9 mouse cellular contexts compared by ENCODE assay signal in the genomic region with DNA sequence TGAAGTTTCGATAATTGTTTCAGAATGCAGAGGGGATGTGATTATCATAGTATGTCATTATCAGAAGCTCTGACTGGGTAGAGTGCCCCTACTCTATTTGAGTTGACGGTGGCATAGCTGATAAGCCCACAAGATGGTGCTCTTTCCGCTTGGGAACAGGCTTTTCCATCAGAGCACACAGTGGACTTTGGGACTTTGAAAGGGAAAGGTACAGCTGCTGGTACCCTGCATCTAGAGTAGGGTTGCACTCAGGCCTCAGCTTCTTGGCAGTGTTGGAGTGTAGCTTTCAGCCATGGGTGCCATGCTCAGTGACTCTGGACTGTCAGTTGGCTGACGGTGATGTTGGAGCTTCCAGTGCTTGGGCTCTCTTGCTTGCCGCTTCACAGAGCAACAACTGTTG. TPM values are rescaled to one million over a fixed set of nuclear protein-coding genes. Genes with fewer than 3 reads are reported as not detected.
DNase-seq lines count a peak whose midpoint lies in the region; ATAC-seq and TF ChIP-seq lines count a peak whose summit lies in the region.
"Had no signal": no experiment of that assay in that cellular context is flagged by ENCODE, and none has a peak within 500 bp of the region (broad histone marks: within the 10 kb centered on the region; RNA-seq: fewer than 3 reads in every experiment).

No protein-coding gene starts in this region.

- 72% methylated on average over 5 of the region's 5 CpGs for WGBS in intestine, embryonic 15.5 days
- 67% methylated on average over 5 of the region's 5 CpGs for WGBS in midbrain, embryonic 15.5 days
- WGBS in heart, embryonic 11.5 days (ENCODE audit: insufficient replicate concordance), result 68% methylated on average over 5 of the region's 5 CpGs

- intact Hi-C loops in left cerebral cortex, postnatal 14 days (cut with DNase I), result loop anchor here (10.0 kb wide), 2 partner anchors 705 to 1055 kb away; a partner anchor contains a TSS

- no peak overlapping the region for H3K9ac ChIP-seq in intestine, embryonic 15.5 days
- H3K9ac ChIP-seq in midbrain, embryonic 15.5 days, result no peak overlapping the region
- no peak overlapping the region for H3K9ac ChIP-seq in heart, embryonic 11.5 days (ENCODE audit: low read depth, low read length)

- no peak overlapping the region for H3K4me2 ChIP-seq in intestine, embryonic 15.5 days (replicated peaks)
- no peak overlapping the region for H3K4me2 ChIP-seq in midbrain, embryonic 15.5 days
- H3K4me2 ChIP-seq in heart, embryonic 11.5 days, result no peak overlapping the region

- no peaks in the 10 kb centered on the region for H3K9me3 ChIP-seq in intestine, embryonic 15.5 days
- no peaks in the 10 kb centered on the region for H3K9me3 ChIP-seq in midbrain, embryonic 15.5 days
- H3K9me3 ChIP-seq in heart, embryonic 11.5 days (replicated peaks; ENCODE audit: control insufficient read depth, low read length), result no peaks in the 10 kb centered on the region

- peak; percentile 62; the same call in 1 of the 2 replicates for ATAC-seq in intestine, embryonic 15.5 days
- ATAC-seq in midbrain, embryonic 15.5 days (replicated peaks), result peak; percentile 71
- no peak for ATAC-seq in heart, embryonic 11.5 days (replicated peaks; ENCODE audit: insufficient number of reproducible peaks, low FRiP score, low TSS enrichment)

- TF ChIP-seq CTCF in brain, embryonic 14.5 days (IDR thresholded peaks at IDR 0.05; ENCODE audit: borderline replicate concordance, extremely low read depth, insufficient read depth, insufficient read length), result peak; percentile 65; the same call in 1 of the 2 replicates

- H3K27me3 ChIP-seq in intestine, embryonic 15.5 days (replicated peaks), result no peaks in the 10 kb centered on the region
- H3K27me3 ChIP-seq in midbrain, embryonic 15.5 days (replicated peaks), result no peaks in the 10 kb centered on the region
- no peaks in the 10 kb centered on the region for H3K27me3 ChIP-seq in heart, embryonic 11.5 days (ENCODE audit: control insufficient read depth, insufficient read depth, low read length)

- H3K4me3 ChIP-seq in intestine, embryonic 15.5 days (replicated peaks), result no peak overlapping the region
- no peak overlapping the region for H3K4me3 ChIP-seq in midbrain, embryonic 15.5 days
- H3K4me3 ChIP-seq in heart, embryonic 11.5 days (ENCODE audit: low read depth, low read length), result no peak overlapping the region
- H3K4me3 ChIP-seq: erythroblast, embryonic 14.5 days had no signal

- no peak for TF ChIP-seq POLR2A in brain, embryonic 14.5 days (IDR thresholded peaks at IDR 0.05; ENCODE audit: borderline replicate concordance, extremely low read depth, insufficient read depth, insufficient read length, poor library complexity, severe bottlenecking)

- no peak overlapping the region for H3K27ac ChIP-seq in intestine, embryonic 15.5 days
- no peak overlapping the region for H3K27ac ChIP-seq in midbrain, embryonic 15.5 days
- no peak overlapping the region for H3K27ac ChIP-seq in heart, embryonic 11.5 days (ENCODE audit: low read depth, low read length)

- H3K4me1 ChIP-seq in intestine, embryonic 15.5 days (replicated peaks), result no peaks in the 10 kb centered on the region
- H3K4me1 ChIP-seq in midbrain, embryonic 15.5 days, result no peaks in the 10 kb centered on the region
- no peaks in the 10 kb centered on the region; the same call in 1 of the 2 replicates for H3K4me1 ChIP-seq in heart, embryonic 11.5 days (ENCODE audit: control insufficient read depth, insufficient read depth, low read length)

- H3K36me3 ChIP-seq in intestine, embryonic 15.5 days, result peaks cover 14% of the 10 kb centered on the region
- peaks cover 3% of the 10 kb centered on the region; the same call in 1 of the 2 replicates for H3K36me3 ChIP-seq in midbrain, embryonic 15.5 days (replicated peaks)
- H3K36me3 ChIP-seq in heart, embryonic 11.5 days (ENCODE audit: control insufficient read depth, insufficient read depth, low read length), result peaks cover 21% of the 10 kb centered on the region

- peak; percentile 22 to 32 for DNase-seq in left cerebral cortex, postnatal 14 days (ENCODE audit: low spot score in 2 of 2)
- no peak for DNase-seq in left cerebral cortex, adult 8-10 months (ENCODE audit: low spot score in 2 of 2)
- peak; percentile 64 for DNase-seq in brain, embryonic 14.5 days (ENCODE audit: low read depth)
- DNase-seq in adrenal gland, postnatal 10 days, result no peak
- no peak for DNase-seq in gastrocnemius, adult 18-20 months (ENCODE audit: low spot score)

RNA-seq across cellular contexts. Expression of a gene that starts 13.3 kb away (rescaled TPM):
- total RNA-seq in left cerebral cortex, postnatal 14 days (2021), result 10 to 100 TPM in 1 of 2 experiments, 1 to 10 TPM in 1; 9.8 to 11.7 TPM
- total RNA-seq in left cerebral cortex, adult 8-10 months (2022), result 10 to 100 TPM; 11.1 to 12.9 (median 12.5) TPM
- 10.2 and 10.4 TPM in 2 replicates for polyA plus RNA-seq in brain, embryonic 14.5 days (2012; rRNA removed)
- 14.5 and 15.1 TPM in 2 replicates for polyA plus RNA-seq in intestine, embryonic 15.5 days (2015; fragmentation: Nextera tagmentation; extraction: Ambion mirVana)
- polyA plus RNA-seq in midbrain, embryonic 15.5 days (2015; fragmentation: Nextera tagmentation; extraction: Ambion mirVana), result 19.7 and 20.1 TPM in 2 replicates
- polyA plus RNA-seq in heart, embryonic 11.5 days (2014; fragmentation: Nextera tagmentation; extraction: Ambion mirVana), result 9.0 and 10.1 TPM in 2 replicates
- total RNA-seq in adrenal gland, postnatal 10 days (2021), result 10 to 100 TPM; 10.8 to 12.9 TPM
- 1 to 10 TPM; 2.2 to 2.3 TPM for total RNA-seq in gastrocnemius, adult 18-20 months (2021)

RNA-seq across cellular contexts. Expression of a gene that starts 32.2 kb away (rescaled TPM):
- total RNA-seq in left cerebral cortex, postnatal 14 days (2021), result 100 to 1,000 TPM; 201 to 202 TPM
- 100 to 1,000 TPM; 173 to 191 (median 185) TPM for total RNA-seq in left cerebral cortex, adult 8-10 months (2022)
- 55.9 and 72.5 TPM in 2 replicates for polyA plus RNA-seq in brain, embryonic 14.5 days (2012; rRNA removed)
- polyA plus RNA-seq in intestine, embryonic 15.5 days (2015; fragmentation: Nextera tagmentation; extraction: Ambion mirVana), result 54.8 and 57.8 TPM in 2 replicates
- polyA plus RNA-seq in midbrain, embryonic 15.5 days (2015; fragmentation: Nextera tagmentation; extraction: Ambion mirVana), result 96.0 and 98.1 TPM in 2 replicates
- polyA plus RNA-seq in heart, embryonic 11.5 days (2014; fragmentation: Nextera tagmentation; extraction: Ambion mirVana), result 80.0 and 81.5 TPM in 2 replicates
- 10 to 100 TPM; 42.7 to 46.4 TPM for total RNA-seq in adrenal gland, postnatal 10 days (2021)
- 10 to 100 TPM; 60.9 to 66.9 TPM for total RNA-seq in gastrocnemius, adult 18-20 months (2021)

Comparison
In these comparisons a context has a peak if more than half of its experiments do, and no peak if none do; other contexts are left out.
1. DNase-seq: peak in left cerebral cortex, postnatal 14 days (2 of 2) and brain, embryonic 14.5 days (single experiment); none in left cerebral cortex, adult 8-10 months (0 of 2), adrenal gland, postnatal 10 days (single experiment) and gastrocnemius, adult 18-20 months (single experiment).